Mouse (Mus musculus) neutrophil, adult 65 days (primary cell): ENCODE measurements around the gene Rhof. TPM values are rescaled to one million over a fixed set of nuclear protein-coding genes. Genes with fewer than 3 reads are reported as not detected.

Experiments used
- total RNA-seq: library from RNA; stranded (reverse); gene quantifications from 2 replicates; pipeline ENCODE4 v1.2.4, GENCODE M21; 2023

Rhof gene
- total RNA-seq, result 15.2 and 17.6 TPM in 2 replicates

GRCm38 (mm10) chr5:123132308-123133071 lies at the start of gene Rhof:
Gene Rhof (minus strand): TSS chr5:123132692.

GRCm38 (mm10) chr5:123169284-123169683 lies 36.8 kb upstream of the Rhof start, which contains the start of gene Psmd9:
Gene Psmd9 (plus strand): TSS chr5:123169413.

GRCm38 (mm10) chr5:123142161-123143157 lies 10.0 kb upstream of the Rhof start, which contains the start of gene Setd1b:
Gene Setd1b (plus strand): TSS chr5:123142193.

GRCm38 (mm10) chr5:123068115-123068514 lies 64.4 kb downstream of the Rhof start, which contains the start of gene Tmem120b:
Gene Tmem120b (plus strand): TSS chr5:123068415.

Other genes starting within 250 kb of the Rhof start
- gene Kdm2b, start 142.9 kb downstream of the Rhof start, total RNA-seq, result 14.1 and 25.2 TPM in 2 replicates
- 65.7 and 80.8 TPM in 2 replicates for gene Orai1, start 117.6 kb downstream of the Rhof start, total RNA-seq
- not detected in 2 replicates for gene Morn3, start 85.7 kb downstream of the Rhof start, total RNA-seq
- gene Tmem120b, start 64.3 kb downstream of the Rhof start, total RNA-seq, result 2.3 and 2.6 TPM in 2 replicates
- gene Setd1b, start 9.5 kb upstream of the Rhof start, total RNA-seq, result 65.5 and 78.3 TPM in 2 replicates
- 12.8 and 16.4 TPM in 2 replicates for gene Psmd9, start 36.7 kb upstream of the Rhof start, total RNA-seq
- gene Hpd, start 50.0 kb upstream of the Rhof start, total RNA-seq, result not detected in 2 replicates
- gene Wdr66, start 119.4 kb upstream of the Rhof start, total RNA-seq, result 0.20 and 0.22 TPM in 2 replicates
- 3.8 and 6.1 TPM in 2 replicates for gene Bcl7a, start 211.1 kb upstream of the Rhof start, total RNA-seq